Mouse (Mus musculus) adrenal gland, postnatal 14 days (tissue): ENCODE measurements at regions not wholly inside any gene's neighbourhood (a gene's known extent, or its start where the extent isn't known, plus 50 kb on each side); places are given as distances from the start of the nearest gene placed in this dataset.

ENCODE experiments used
- DNase-seq: peaks from one replicate; pipeline ENCODE4 v3.0.0; 2021; ENCODE audit warnings: mixed read lengths

GRCm38 (mm10) chr9:61227492-61228229 lies 144.5 kb upstream of the Tle3 start:
- DNase-seq, result no peak

GRCm38 (mm10) chr9:61228230-61228631 lies 143.9 kb upstream of the Tle3 start:
- DNase-seq, result peak; percentile 35

GRCm38 (mm10) chr9:61230306-61230705 lies 141.9 kb upstream of the Tle3 start:
- DNase-seq, result no peak

- no peak for DNase-seq
Observed at GRCm38 (mm10) chr9:61232630-61233029, 139.5 kb upstream of the Tle3 start.

GRCm38 (mm10) chr9:61233251-61233650 lies 138.9 kb upstream of the Tle3 start:
- DNase-seq, result no peak

- DNase-seq, result no peak
Observed at GRCm38 (mm10) chr9:61235653-61236610, 136.2 kb upstream of the Tle3 start.

GRCm38 (mm10) chr9:61238687-61239250 lies 133.4 kb upstream of the Tle3 start:
- no peak for DNase-seq

GRCm38 (mm10) chr9:61239328-61239727 lies 132.8 kb upstream of the Tle3 start:
- DNase-seq, result no peak

GRCm38 (mm10) chr9:61241442-61241841 lies 130.7 kb upstream of the Tle3 start:
- DNase-seq, result no peak

- no peak for DNase-seq
Observed at GRCm38 (mm10) chr9:61242167-61242860, 129.9 kb upstream of the Tle3 start.

GRCm38 (mm10) chr9:61243289-61243688 lies 128.9 kb upstream of the Tle3 start:
- DNase-seq, result no peak

- DNase-seq, result no peak
Observed at GRCm38 (mm10) chr9:61249691-61250425, 122.3 kb upstream of the Tle3 start.

GRCm38 (mm10) chr9:61251606-61252005 lies 120.6 kb upstream of the Tle3 start:
- DNase-seq, result peak; percentile 37

GRCm38 (mm10) chr9:61253761-61254160 lies 118.4 kb upstream of the Tle3 start:
- DNase-seq, result no peak

- DNase-seq, result no peak
Observed at GRCm38 (mm10) chr9:61257488-61257887, 114.7 kb upstream of the Tle3 start.

GRCm38 (mm10) chr9:61258100-61258499 lies 114.1 kb upstream of the Tle3 start:
- DNase-seq, result no peak

GRCm38 (mm10) chr9:61259421-61260174 lies 112.6 kb upstream of the Tle3 start:
- no peak for DNase-seq

- no peak for DNase-seq
Observed at GRCm38 (mm10) chr9:61261263-61261662, 110.9 kb upstream of the Tle3 start.

- DNase-seq, result no peak
Observed at GRCm38 (mm10) chr9:61261739-61262333, 110.3 kb upstream of the Tle3 start.

- DNase-seq, result no peak
Observed at GRCm38 (mm10) chr9:61263335-61263734, 108.8 kb upstream of the Tle3 start.
